Mouse (Mus musculus) liver (tissue): ENCODE data around the gene Ttll4.

ENCODE experiments used
- DNase-seq: peaks from one replicate; pipeline ENCODE4 v3.0.0-alpha.2; 2020; ENCODE audit warnings: mixed read lengths

The Ttll4 gene

DNA sequence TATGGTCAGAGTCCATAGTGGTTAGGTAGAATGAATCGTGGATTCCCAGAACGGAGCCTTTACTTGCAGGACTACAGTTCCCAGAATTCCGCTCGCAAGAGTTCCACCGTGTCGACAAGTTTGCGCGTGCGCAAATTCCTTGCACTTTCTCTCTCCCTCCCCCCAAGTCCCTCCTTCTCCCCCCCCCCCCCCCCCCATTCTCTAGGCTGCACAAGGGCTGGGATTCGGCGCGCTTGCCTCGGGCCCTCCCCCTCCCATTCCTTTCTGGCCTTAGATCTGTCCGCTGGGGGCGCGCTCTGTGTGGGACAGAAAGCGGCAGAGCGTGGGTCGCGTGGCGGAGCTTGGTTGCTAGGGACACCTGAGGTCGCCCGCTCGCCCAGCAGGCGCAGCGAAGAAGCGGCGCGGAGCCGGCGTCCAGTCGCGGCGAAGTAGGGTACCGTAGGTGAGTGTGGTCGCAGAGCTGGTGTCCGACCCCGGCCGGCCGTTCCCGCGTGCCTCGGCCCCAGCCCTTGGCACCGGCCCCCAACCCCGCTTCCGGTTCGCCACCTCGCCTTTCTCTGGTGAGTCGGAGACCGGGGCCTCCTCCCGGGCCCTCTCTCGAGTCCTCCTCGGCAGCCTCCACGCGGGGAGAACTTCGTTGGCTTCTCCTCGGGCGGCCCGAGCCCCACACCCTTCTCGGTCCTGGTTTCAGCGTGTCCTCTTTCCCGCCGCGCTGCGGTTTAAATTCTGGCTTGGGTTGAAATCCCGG lies at the start of gene Ttll4:
Gene Ttll4, plus strand, starts transcription at position 298 of the 748 bp plus-strand sequence.
- DNase-seq = peak; percentile 93

DNA sequence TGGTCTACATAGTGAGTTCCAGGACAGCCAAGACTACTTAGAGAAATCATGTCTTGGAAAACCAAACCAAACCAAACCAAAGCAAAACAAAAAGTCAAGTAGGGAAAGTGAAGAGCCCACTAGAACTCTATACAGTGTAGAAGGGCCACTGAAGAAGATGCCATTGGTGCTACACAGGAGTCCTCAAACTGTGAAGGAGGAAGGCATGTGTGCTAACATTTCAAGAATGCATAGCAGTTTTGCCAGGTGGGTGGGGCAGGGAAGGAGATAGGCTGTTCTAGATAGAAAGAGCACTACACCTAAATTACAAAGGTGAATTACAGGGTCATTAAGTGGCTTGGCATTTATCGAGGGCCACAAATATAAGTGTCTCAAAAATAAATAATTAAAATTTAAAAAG lies 37.4 kb upstream of the Ttll4 start:
- DNase-seq = no peak

DNA sequence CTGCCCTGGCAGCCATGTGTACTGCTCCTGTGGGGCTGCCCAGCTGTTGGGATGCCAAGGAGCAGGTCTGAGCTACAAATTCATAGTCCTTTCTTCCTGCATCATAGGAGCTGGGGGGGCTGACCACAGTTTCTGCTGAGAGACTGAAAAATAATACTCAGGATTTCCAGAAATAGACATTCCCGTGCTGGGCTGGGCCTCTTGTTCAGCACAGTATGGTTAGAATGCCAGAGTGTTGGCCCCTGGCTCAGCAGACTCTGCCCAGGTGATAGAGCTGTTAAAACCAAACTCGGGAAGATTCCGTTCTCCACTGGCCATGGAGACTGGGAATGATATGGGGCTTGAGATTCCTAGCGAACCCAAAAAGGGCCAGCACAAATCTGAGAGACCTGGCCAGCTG lies 35.5 kb upstream of the Ttll4 start:
- no peak for DNase-seq

DNA sequence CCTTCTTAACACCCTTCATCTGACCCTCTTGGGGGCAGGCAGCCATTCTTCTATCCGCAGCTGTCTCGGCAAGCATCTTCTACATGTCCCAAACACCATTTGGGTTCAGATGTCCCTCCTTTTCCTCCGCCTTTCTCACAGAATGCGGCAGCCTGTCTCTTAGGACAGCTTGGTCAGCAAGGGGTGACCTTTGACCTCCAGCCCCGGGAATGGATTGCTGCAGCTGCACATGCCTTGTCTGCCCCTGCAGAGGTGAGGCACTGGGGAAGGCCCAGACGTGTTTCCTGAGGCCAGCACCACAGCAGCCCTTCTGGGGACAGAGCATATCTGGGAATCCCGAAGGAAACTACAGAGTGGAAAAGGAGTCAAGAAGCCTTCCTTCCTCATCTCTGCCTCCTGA lies 33.5 kb upstream of the Ttll4 start:
- DNase-seq = no peak

DNA sequence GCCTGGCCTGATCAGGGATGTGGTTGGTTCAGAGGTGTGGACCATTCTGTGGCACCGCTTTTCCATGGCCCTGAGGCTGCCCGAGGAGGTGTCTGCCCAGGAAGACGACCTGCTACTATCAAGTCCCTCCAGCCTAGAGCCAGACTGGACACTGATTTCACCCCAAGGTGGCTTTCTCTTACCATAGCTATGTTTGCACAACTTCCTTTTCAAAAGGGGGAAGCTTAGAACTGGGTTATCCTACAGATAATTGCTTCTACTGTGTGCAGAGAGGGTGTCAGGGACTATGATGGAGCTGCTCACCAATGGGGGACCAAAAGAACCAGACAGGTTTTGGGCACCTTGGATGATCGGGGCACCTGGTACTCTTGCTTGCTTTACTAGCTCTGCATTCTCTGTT lies 28.8 kb upstream of the Ttll4 start:
- DNase-seq = no peak

DNA sequence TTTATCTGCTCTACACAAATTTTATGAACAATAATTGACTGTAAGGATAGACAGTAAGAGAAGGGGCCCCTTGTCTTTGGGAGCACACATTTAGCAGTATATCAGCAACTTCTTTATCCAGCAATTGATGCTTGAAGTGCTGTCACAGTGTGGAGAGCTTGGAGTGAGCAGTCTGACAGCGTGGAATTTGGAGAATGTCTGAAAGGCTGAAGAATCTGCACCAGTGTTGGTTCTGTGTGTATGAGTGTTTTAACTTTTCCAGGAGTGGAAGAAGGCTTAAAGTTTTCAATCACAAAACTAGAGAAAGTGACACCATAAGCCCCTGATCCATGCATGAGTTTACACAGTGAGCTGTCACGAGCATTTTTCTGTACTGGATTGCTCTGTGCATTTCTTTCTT lies 18.0 kb upstream of the Ttll4 start:
- DNase-seq = no peak

DNA sequence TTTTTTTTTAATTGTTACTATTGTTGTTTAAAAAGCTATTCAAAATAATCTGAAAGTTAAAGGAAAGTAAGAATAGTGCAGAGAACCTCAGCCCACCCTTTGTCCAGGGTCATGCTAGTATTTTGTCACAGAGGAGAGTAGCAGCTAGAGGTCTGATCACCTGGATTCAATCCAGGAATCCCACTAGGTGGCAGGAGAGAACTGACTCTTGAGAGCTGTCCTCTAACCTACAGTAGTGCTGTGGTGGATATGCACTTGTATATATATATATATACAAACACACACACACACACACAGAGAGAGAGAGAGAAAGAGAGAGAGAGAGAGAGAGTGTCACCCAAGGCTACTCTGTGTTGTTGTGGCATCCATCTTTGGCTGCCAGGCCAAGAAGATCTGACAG lies 17.6 kb upstream of the Ttll4 start:
- no peak for DNase-seq

DNA sequence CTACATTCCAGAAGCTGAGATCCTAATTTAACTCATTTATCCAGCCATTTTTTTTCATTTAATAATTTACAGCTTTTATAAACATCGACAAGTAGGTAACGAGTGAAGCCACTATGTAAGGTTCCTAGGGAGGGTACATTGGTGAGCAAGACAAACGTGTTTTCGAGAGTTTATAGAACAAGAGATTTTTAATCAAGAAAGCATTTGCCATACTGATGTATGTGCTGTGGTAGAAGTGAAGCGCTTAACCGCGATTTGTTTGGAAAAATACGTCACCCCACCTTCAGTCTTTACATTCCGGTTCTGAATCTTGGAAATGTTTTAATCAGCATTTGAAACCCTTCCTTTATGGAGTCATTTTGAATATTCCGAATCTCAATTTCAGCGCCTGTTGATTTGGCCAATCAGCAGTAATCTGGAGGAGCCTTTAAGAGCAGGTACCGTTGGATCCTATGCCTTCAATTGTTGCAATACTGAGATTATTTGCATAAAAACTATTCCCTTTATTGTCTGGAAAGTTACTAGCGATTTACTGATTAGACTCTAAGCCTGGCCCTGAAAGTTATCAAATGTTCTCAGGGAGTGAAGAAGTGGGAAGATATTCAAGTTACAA lies 814 bp downstream of the Ttll4 start:
- DNase-seq = no peak

DNA sequence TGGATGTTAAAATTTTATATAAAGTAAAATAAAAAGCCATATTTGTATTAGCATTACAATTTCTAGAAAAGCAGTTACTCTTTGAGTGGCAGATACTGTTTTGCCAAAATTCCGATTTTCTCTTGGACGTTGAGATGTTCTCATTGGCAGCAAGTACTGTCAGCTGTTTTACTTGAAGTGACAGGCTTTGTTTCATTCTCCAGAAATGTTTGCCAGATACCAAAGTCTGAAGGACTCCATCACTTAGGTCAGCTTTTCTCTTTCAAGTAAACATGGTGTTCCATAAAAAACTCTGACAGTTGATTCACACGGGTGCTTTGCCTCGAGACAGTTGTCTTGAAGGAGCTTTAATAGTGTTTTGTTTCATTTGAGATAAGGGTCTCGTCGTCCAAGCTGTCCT lies 3.6 kb downstream of the Ttll4 start:
- DNase-seq = no peak

DNA sequence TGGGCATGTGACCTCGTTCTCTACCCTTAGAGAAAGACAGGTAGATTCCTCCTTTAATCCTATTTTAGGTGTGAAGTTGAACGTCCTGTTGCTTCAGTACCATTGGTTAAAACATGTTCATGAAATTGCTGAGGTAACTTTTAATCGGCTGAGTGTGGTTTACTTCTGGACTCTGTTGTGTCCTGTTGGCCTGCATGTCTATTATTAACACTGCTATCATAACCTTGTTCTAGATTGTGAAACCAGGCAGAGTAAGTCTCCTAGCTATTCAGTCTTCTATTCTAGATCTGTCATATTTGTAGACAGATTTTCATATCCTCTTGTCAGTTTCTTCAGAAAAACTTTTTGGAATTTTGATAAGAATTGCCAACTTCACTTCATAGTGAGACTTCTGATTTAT lies 6.8 kb downstream of the Ttll4 start:
- DNase-seq = no peak

DNA sequence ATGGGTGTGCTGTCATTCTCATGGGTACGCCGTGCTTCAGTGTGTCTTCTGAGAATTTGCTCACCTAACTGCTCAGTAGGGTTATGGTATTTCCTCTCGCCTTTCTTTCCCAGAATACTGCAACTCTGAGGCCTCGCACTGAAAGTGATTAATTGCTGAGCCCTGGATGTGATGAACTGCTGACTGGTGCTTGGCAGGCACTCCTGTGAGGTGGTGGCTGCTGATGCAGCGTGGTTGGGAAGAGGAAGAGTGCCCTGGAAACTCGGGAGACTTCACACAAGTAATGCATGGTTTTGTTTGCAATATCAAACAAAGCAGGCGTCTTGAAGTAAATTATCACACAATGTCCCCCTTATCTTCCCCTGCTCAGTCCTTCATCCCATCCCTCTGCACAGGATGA lies 11.2 kb downstream of the Ttll4 start:
- no peak for DNase-seq

DNA sequence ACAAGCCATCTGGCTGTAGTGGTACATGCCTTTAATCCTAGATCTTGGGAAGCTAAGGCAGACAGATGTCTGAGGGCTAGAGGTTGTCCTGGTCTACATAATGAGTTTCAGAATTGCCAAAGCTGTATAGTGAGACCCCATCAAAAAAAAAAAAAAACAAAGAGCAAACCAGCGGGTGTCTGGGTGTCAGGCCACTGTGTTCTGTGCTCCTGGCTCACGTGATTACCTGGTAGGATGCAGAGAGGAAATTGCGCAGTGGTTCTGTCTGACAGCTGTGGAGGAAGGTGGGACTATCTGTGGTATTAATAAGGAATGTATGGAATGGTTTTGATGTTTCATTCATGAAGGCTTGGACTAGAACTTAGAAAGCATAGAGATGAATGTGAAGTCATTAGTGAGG lies 15.3 kb downstream of the Ttll4 start:
- no peak for DNase-seq

DNA sequence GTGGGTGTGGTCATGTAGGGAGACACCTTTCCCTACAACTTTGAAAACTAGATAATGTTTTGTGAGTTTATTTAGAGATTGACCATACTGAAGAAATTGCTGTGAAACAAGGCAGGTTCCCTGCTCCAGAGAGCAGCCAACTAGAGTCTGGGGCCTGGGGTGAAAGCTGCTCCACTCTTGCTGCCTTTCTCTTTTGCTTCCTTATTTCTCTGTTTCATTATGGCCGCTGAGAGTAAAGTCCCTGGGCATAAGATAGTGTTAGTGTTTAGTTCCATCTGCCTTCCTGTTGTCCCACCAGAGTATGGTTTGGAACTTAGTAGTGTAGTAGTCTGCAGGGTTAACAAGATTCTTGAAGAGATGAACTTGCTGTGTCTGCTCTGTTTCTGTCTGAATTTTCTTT lies 16.3 kb downstream of the Ttll4 start:
- DNase-seq = no peak

DNA sequence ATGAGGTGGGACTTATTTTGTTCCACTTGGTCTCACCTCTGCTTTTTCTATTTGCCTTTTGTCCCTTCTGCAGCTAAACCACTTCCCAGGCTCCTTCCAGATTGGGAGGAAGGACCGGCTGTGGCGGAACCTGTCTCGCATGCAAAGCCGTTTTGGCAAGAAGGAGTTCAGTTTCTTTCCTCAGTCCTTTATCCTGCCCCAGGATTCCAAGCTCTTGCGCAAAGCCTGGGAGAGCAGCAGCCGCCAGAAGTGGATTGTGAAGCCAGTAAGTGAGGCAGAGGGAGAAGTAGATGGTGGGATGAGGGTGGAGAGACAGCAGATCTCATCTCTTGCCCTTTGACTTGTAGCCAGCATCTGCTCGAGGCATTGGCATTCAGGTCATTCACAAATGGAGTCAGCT lies 25.6 kb downstream of the Ttll4 start:
- DNase-seq = no peak

DNA sequence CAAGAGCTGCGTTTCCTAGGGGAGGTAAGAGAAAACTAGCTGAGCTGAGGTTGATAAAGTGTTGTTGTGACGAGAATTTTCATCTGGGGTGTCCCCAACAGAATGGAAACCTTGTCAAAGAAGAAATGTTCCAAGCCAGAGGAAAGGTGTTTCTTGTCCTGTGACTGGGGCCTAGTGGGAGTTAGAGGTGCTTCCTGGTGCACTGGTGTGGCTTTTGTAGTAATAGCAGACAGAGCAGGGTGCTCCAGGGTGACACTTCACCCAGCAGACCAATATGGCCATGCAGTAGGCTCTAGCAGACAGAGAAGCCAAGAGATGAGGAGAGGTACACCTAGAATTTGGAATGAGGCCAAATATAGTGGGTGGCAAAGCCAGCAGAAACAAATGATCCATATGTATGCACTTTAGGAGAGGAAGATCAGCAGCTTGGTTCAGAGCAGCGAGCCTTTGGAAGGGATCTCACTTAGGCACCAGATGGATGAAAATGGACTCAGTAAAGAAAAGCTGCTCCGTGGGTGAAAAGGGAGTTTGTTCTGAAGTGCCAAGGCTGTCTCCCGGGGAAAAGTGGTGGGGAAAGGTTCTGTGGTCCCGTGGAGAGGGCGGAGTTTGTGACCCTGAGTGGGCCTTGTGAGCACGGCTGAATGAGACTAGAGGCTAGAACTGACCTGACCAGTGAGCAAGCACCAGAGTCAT lies 32.5 kb downstream of the Ttll4 start:
- DNase-seq = no peak

DNA sequence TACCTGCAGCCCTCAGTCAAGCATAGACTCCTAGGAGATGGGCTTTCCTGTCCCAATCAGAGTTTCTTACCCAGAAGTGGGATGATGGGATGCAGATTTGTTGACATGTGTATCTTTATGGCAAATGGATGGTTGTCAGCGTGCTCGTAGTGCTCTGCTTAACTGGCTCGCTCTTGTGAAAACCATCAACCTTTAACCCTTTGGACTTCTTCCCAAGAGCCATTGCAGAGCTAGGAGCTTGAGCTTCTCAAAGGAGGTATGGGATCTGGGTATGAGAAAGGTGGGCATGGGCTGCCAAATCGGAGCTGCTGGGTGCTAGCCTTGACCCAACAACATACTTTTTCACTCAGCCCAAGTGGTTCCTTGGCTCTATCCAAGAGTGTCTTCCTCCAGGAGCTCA lies 34.3 kb downstream of the Ttll4 start:
- no peak for DNase-seq

DNA sequence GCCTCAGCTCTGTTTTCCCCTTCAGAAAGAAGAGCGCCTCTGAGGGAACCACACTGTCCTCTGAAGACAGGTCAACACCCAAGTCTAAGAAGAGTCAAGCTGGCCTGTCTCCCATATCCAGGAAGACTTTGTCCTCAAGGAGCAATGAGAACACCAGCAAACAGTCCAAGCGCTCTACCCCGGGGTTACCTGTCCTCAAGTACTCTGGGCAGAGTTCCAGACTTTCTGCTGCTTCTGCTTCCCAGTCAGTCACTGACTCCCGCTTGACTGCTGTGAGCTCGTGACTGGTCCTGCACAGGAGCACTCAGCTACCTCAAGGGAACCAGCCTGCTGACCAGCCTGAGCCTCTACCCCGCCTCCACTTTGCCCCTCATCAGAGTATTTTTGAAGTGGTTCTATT lies 35.9 kb downstream of the Ttll4 start:
- DNase-seq = no peak

DNA sequence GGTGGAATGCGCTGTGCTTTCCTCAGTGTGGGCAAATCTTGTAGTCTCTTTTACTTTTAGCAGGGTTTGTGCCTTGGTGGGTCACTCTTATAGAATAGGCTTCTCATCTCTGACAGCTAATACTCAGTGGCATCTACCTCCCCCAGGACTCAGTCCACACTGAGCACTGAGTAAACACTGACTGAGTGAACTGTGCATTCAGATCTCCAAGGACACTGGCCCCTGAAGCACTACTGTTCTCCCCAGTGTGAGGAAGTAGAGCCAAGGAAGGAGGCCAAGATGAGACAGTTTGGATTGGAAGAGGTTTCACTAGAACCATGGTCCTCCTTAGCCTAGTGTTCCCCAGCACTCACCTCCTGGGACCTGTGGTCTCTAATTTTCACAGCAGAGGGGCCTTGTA lies 36.8 kb downstream of the Ttll4 start:
- DNase-seq = no peak

DNA sequence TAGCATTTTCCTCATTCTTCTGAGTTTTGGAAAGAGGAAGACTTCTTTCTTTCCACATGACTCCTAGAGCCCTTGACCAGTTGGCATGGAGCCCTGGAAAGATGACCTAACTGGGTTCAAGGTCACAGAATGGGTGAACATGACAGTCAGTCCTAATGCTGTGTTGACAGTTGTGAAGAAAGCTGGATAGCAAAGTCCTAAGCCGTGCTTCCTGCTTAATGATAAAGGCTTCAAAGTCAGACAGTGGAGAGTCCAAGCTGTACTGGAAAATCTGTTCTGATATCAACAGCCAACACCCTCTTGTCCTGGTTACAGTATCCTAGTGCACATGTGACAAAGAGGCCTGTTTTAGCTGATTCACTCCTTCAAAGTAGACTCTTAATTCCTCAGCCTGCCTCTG lies 37.2 kb downstream of the Ttll4 start:
- no peak for DNase-seq

DNA sequence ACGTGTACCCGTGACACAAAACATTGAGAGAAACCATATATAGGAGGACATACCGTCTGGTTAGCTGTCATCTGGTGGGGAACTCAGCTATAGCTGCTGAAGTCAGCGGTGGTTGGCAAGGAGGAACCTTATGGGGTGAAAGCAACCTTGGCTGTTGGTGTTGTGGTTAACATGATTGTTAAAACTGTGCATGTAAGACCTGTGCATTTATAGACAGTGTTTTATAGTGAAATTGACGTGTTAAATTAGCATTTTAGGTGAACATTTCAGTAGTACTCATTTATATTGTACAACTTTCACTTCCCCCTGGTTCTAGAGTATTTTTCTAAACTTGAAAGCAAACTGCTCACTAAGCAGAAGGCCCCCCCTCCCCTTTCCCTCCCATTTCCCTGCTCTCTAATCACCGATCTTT lies 40.6 kb downstream of the Ttll4 start:
- DNase-seq = no peak

DNA sequence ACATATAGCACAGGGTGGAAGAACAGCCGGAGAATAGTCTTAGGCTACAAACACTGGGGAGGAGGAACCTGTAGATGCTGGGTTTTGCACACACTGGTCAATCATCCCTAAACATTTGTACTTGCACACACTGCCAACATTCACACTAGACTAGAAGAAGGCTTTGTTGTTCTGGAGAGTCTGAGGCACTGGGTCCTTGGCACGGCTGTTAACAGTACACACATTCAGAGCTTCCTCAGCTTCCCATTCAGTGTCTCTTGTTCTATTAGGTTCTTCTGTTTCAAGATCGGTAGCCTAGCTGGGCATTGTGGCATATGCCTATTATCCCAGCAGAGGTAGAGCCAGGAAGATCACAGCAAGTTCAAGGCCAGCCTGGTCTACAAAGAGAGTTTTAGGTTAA lies 42.6 kb downstream of the Ttll4 start:
- no peak for DNase-seq

DNA sequence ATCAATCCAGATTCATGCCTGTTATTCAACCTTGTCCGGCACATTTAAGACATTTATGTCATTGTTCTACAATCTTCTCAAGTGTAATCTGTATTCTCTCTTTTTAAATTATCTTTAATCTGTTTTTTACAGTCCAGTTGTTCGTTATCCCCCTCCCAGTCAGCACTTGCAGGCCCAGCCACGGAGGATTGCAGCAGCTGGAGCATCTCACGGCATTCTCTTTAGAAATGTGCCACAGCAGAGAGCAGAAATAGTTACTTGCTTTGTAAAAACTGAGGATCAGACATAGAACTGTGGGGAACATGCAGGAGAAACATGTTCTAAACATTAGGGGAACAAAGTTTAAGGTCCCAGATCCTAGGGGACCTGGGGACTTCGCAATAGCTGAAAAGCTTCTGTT lies 43.5 kb downstream of the Ttll4 start:
- DNase-seq = no peak

DNA sequence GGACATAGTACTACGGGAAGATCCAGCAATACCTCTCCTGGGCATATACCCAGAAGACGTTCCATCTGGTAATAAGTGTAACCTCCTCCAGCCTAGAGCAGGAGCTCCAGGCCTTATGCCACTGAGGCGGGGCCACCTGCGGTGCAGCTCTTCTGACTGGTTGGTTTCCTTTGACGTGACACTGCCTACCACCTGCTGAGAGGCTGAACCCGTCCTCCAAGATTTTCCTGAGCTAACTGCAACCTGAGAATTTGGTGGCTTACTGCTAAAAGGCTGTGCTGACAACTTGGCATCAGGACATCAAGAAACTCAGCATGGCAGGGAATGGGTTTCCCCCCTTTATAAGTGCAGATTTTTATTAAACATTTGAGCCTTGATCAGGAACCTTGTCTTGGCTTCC lies 48.0 kb downstream of the Ttll4 start:
- no peak for DNase-seq

DNA sequence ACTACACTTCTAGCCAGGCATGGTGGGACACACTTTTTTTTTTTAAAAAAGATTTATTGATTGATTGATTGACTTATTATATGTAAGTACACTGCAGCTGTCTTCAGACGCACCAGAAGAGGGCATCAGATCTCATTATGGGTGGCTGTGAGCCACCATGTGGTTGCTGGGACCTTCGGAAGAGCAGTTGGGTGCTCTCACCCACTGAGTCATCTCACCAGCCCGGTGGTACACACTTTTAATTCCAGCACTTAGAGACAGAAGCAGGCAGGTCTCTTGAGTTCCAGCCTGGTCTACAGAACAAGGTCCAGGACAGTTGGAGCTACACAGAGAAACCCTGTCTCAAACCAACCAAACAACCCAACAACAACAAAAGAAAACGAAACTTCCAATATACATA lies 50.5 kb downstream of the Ttll4 start:
- DNase-seq = no peak
